Mouse (Mus musculus) gastrocnemius, postnatal 25 days (tissue): ENCODE results near the gene Bmpr1b. TPM values are rescaled to one million over a fixed set of nuclear protein-coding genes. Genes with fewer than 3 reads are reported as not detected.

Experiments used
- DNase-seq: peaks from one replicate; pipeline ENCODE4 v3.0.0; 2022
- total RNA-seq, 2 experiments: library from RNA; stranded (reverse); gene quantifications; 1 replicate in 1 of 2; 2 replicates in 1 of 2; pipeline ENCODE4 v1.2.3; 2021

Gene Bmpr1b
- total RNA-seq, 2 experiments from 2014 or later = 1.6 to 3.6 TPM

DNA sequence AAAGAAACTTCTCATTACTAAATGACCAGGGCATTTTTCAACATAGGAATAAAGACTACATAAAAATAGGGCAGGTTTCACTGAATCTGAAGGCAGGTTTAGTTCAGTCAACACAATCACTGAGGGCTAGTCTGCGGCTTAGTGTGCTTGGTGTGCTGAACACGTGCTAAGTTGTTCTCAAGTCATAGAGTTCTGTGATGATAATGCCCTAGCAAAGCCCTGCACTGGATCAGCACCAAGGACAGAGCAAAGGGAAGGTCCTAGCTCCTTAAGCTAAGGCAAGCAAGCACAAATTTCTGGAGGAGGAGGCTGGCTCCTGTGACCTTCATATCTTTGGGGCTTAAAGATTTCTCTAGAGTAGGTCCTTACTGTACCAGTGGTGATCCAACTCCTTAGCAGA lies 357.9 kb downstream of the Bmpr1b start:
- DNase-seq = no peak

GRCm38 (mm10) chr3:141810944-141811343 lies 358.3 kb downstream of the Bmpr1b start:
- DNase-seq = no peak

DNA sequence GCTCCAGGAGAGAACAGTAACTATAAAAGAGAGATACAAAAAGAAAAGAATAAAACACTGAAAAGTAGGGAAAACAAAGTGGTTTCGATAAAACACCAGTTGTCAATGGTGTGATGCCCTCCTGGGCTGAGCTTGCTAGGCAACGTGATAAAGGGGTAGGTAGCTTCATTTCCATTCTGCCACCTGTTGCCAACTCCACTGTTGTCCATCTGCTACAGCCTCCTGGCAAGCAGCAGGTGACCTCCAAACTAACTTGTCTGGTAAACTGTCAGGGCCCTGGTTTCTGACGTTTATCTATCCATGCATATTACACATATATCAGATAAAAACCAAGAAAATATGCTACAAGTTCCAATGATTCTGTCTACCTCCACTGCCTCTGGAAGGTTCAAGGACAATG lies 359.6 kb downstream of the Bmpr1b start:
- DNase-seq = no peak

- DNase-seq = no peak
Measured at GRCm38 (mm10) chr3:141804133-141804532, 365.1 kb downstream of the Bmpr1b start.

GRCm38 (mm10) chr3:141797789-141798188 lies 371.4 kb downstream of the Bmpr1b start:
- no peak for DNase-seq

DNA sequence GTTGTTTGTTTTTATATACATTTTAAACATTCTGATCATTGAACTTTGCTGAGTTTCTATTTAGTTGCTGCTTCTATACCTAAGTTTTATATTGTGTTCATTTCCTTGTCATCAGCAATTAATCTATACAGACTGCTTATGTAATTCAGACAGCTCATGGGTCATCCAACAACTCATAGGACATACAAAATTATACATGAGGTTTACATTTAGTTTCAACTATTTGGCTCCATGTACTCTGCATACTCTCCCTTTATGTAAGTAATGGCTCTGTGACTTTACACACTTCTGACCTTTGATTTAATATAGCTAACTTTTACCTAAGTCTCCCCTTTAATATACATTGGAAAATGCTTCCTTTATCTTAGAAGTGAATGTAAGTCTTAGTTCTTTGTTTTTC lies 371.9 kb downstream of the Bmpr1b start:
- DNase-seq = no peak

DNA sequence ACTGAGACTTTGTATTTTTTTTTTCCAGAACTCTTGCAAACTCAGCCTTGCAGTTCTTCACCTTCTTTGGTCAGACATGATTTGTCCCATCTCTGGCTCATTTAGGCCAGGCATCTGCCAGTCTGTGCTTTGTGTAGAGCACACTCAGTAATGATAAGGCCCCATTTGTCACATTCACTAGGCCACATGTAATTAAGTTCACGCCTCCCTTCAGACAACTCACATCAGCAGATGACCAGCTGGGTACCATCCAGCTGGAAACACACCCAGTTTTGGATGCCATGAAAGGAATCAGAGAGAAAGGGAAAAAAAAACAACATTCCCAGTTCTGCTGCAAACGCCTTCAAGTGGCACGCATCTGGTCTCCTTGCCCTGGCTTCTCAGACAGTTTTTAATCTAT lies 374.9 kb downstream of the Bmpr1b start:
- no peak for DNase-seq

- DNase-seq = no peak
Measured at GRCm38 (mm10) chr3:141793755-141794154, 375.5 kb downstream of the Bmpr1b start.

DNA sequence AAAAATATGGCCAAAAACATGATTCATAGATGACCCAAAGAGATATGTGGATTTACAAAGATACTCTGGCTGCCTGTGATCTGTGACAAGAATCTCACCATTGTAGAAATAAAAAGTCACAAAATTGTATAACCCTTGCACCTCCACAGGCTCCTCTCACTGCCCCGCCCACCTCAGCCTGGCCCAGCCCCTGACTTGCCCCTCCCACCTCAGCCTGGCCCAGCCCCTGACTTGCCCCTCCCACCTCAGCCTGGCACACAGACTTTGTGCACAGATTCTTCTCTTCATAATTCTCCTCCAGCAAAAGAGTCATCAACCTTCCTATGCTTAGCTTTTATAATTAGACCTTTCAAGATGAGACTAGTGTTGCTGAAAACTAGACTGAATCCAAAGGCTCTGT lies 377.1 kb downstream of the Bmpr1b start:
- no peak for DNase-seq

GRCm38 (mm10) chr3:141791026-141791780 lies 378.0 kb downstream of the Bmpr1b start:
- no peak for DNase-seq

Other genes with a start within 250 kb of the Bmpr1b start
- gene Pdlim5, start 226.3 kb upstream of the Bmpr1b start, total RNA-seq = 100 to 1,000 TPM; 560 to 651 TPM